Comparison of ENCODE assay signal across 16 mouse cellular contexts in genomic region chr13:55462965-55463364, GRCm38 (mm10). TPM values are rescaled to one million over a fixed set of nuclear protein-coding genes. Genes with fewer than 3 reads are reported as not detected.
DNase-seq lines count a peak whose midpoint lies in the region; ATAC-seq and TF ChIP-seq lines count a peak whose summit lies in the region.
"Had no signal": no experiment of that assay in that cellular context is flagged by ENCODE, and none has a peak within 500 bp of the region (broad histone marks: within the 10 kb centered on the region; RNA-seq: fewer than 3 reads in every experiment).

No protein-coding gene starts in this region.

- peaks cover 18% of the 10 kb centered on the region for H3K27me3 ChIP-seq in hindbrain, embryonic 13.5 days
- H3K27me3 ChIP-seq in midbrain, embryonic 15.5 days (replicated peaks): no peaks in the 10 kb centered on the region

- H3K9ac ChIP-seq in hindbrain, embryonic 13.5 days: peak overlapping the region; percentile 92; the same call in 1 of the 2 replicates
- no peak overlapping the region for H3K9ac ChIP-seq in midbrain, embryonic 15.5 days
- H3K9ac ChIP-seq: liver, embryonic 14.5 days had no signal

- peak overlapping the region; percentile 83 for H3K4me2 ChIP-seq in hindbrain, embryonic 13.5 days
- peak overlapping the region; percentile 89; the same call in 1 of the 2 replicates for H3K4me2 ChIP-seq in midbrain, embryonic 15.5 days

- 56% methylated on average over 2 of the region's 2 CpGs for WGBS in hindbrain, embryonic 13.5 days
- WGBS in midbrain, embryonic 15.5 days: 44% methylated on average over 2 of the region's 2 CpGs

- no peaks in the 10 kb centered on the region for H3K9me3 ChIP-seq in hindbrain, embryonic 13.5 days
- no peaks in the 10 kb centered on the region for H3K9me3 ChIP-seq in midbrain, embryonic 15.5 days
- H3K9me3 ChIP-seq: heart, embryonic 13.5 days had no signal

- peak overlapping the region; percentile 99; the same call in 1 of the 2 replicates for H3K27ac ChIP-seq in layer of hippocampus, adult 2 months
- H3K27ac ChIP-seq in hindbrain, embryonic 13.5 days: 0 out of 2 replicates have a peak overlapping the region, but pooled peaks have one; percentile 99
- peak overlapping the region; percentile 97 for H3K27ac ChIP-seq in midbrain, embryonic 15.5 days
- H3K27ac ChIP-seq: heart, embryonic 13.5 days; liver, embryonic 14.5 days had no signal

- H3K4me1 ChIP-seq in hindbrain, embryonic 13.5 days (replicated peaks): peaks cover 48% of the 10 kb centered on the region
- peaks cover 44% of the 10 kb centered on the region for H3K4me1 ChIP-seq in midbrain, embryonic 15.5 days

- DNase-seq in layer of hippocampus, adult 2 months (ENCODE audit: low spot score in 2 of 2): no peak
- no peak for DNase-seq in layer of hippocampus, postnatal 25 days (ENCODE audit: extremely low spot score in 1 of 2, low spot score in 1 of 2)
- DNase-seq in heart, postnatal 4 days: no peak
- no peak for DNase-seq in right cerebral cortex, adult 2 months (ENCODE audit: low spot score in 2 of 2)
- DNase-seq in urinary bladder, postnatal 14 days (ENCODE audit: low spot score): no peak
- DNase-seq: adrenal gland, postnatal 25 days; gastrocnemius, postnatal 14 days; layer of hippocampus, adult 9-11 months; lung, postnatal 10 days had no signal

- peaks cover 41% of the 10 kb centered on the region for H3K36me3 ChIP-seq in hindbrain, embryonic 13.5 days
- peaks cover 14% of the 10 kb centered on the region; the same call in 1 of the 2 replicates for H3K36me3 ChIP-seq in midbrain, embryonic 15.5 days (replicated peaks)

- no peak for TF ChIP-seq CTCF in layer of hippocampus, adult 2 months (conservative IDR thresholded peaks at IDR 0.05)

- peak; percentile 8 for ATAC-seq in CD4-positive, CD25-positive, alpha-beta regulatory T cell, adult 4 months
- ATAC-seq in hindbrain, embryonic 13.5 days (ENCODE audit: low FRiP score): no peak
- no peak for ATAC-seq in midbrain, embryonic 15.5 days (replicated peaks)

- H3K4me3 ChIP-seq in layer of hippocampus, adult 2 months: no peak overlapping the region
- H3K4me3 ChIP-seq in hindbrain, embryonic 13.5 days: no peak overlapping the region
- H3K4me3 ChIP-seq in midbrain, embryonic 15.5 days: no peak overlapping the region

RNA-seq across cellular contexts. Expression of gene Prr7, which starts 1.1 kb away (rescaled TPM):
- 10 to 100 TPM; 83.0 to 84.5 TPM for total RNA-seq in layer of hippocampus, adult 2 months (2021)
- total RNA-seq in layer of hippocampus, postnatal 25 days (2021): 10 to 100 TPM; 96.9 to 97.3 TPM
- not detected for polyA plus RNA-seq in CD4-positive, CD25-positive, alpha-beta regulatory T cell, adult 4 months (2017; shearing (Covaris generic))
- polyA plus RNA-seq in hindbrain, embryonic 13.5 days (2015; fragmentation: Nextera tagmentation; extraction: Ambion mirVana): 2.6 and 3.2 TPM in 2 replicates
- 5.5 and 5.7 TPM in 2 replicates for polyA plus RNA-seq in midbrain, embryonic 15.5 days (2015; fragmentation: Nextera tagmentation; extraction: Ambion mirVana)
- 1 to 10 TPM; 2.1 to 2.3 TPM for total RNA-seq in heart, postnatal 4 days (2021)
- polyA plus RNA-seq: heart, embryonic 13.5 days had no signal

RNA-seq across cellular contexts. Expression of gene Grk6, which starts 18.1 kb away (rescaled TPM):
- total RNA-seq in layer of hippocampus, adult 2 months (2021): 10 to 100 TPM; 64.8 to 65.8 TPM
- total RNA-seq in layer of hippocampus, postnatal 25 days (2021): 10 to 100 TPM; 66.7 to 74.7 TPM
- polyA plus RNA-seq in CD4-positive, CD25-positive, alpha-beta regulatory T cell, adult 4 months (2017; shearing (Covaris generic)): 10 to 100 TPM; 26.4 to 36.7 TPM
- 27.7 and 31.3 TPM in 2 replicates for polyA plus RNA-seq in hindbrain, embryonic 13.5 days (2015; fragmentation: Nextera tagmentation; extraction: Ambion mirVana)
- 40.8 and 41.4 TPM in 2 replicates for polyA plus RNA-seq in midbrain, embryonic 15.5 days (2015; fragmentation: Nextera tagmentation; extraction: Ambion mirVana)
- 10 to 100 TPM; 29.9 to 31.1 TPM for total RNA-seq in heart, postnatal 4 days (2021)

RNA-seq across cellular contexts. Expression of gene Dbn1, which starts 24.9 kb away (rescaled TPM):
- 100 to 1,000 TPM; 396 to 403 TPM for total RNA-seq in layer of hippocampus, adult 2 months (2021)
- 100 to 1,000 TPM; 356 to 398 TPM for total RNA-seq in layer of hippocampus, postnatal 25 days (2021)
- polyA plus RNA-seq in CD4-positive, CD25-positive, alpha-beta regulatory T cell, adult 4 months (2017; shearing (Covaris generic)): not detected
- polyA plus RNA-seq in hindbrain, embryonic 13.5 days (2015; fragmentation: Nextera tagmentation; extraction: Ambion mirVana): 615 and 625 TPM in 2 replicates
- polyA plus RNA-seq in midbrain, embryonic 15.5 days (2015; fragmentation: Nextera tagmentation; extraction: Ambion mirVana): 622 and 645 TPM in 2 replicates
- 10 to 100 TPM; 64.5 to 66.8 TPM for total RNA-seq in heart, postnatal 4 days (2021)

RNA-seq across cellular contexts. Expression of gene F12, which starts 36.4 kb away (rescaled TPM):
- under 1 TPM; 0.44 to 0.93 TPM for total RNA-seq in layer of hippocampus, adult 2 months (2021)
- under 1 TPM; 0.35 to 0.47 TPM for total RNA-seq in layer of hippocampus, postnatal 25 days (2021)
- not detected for polyA plus RNA-seq in CD4-positive, CD25-positive, alpha-beta regulatory T cell, adult 4 months (2017; shearing (Covaris generic))
- not detected in 2 replicates for polyA plus RNA-seq in hindbrain, embryonic 13.5 days (2015; fragmentation: Nextera tagmentation; extraction: Ambion mirVana)
- 0.09 and 0.14 TPM in 2 replicates for polyA plus RNA-seq in midbrain, embryonic 15.5 days (2015; fragmentation: Nextera tagmentation; extraction: Ambion mirVana)
- total RNA-seq in heart, postnatal 4 days (2021): not detected
- total RNA-seq: gastrocnemius, postnatal 14 days had no signal

RNA-seq across cellular contexts. Expression of gene Pfn3, which starts 47.9 kb away (rescaled TPM):
- not detected for total RNA-seq in layer of hippocampus, adult 2 months (2021)
- not detected for total RNA-seq in layer of hippocampus, postnatal 25 days (2021)
- not detected for polyA plus RNA-seq in CD4-positive, CD25-positive, alpha-beta regulatory T cell, adult 4 months (2017; shearing (Covaris generic))
- 0.80 TPM in 1 of 2 replicates, not detected in the other for polyA plus RNA-seq in hindbrain, embryonic 13.5 days (2015; fragmentation: Nextera tagmentation; extraction: Ambion mirVana)
- 0.43 and 0.45 TPM in 2 replicates for polyA plus RNA-seq in midbrain, embryonic 15.5 days (2015; fragmentation: Nextera tagmentation; extraction: Ambion mirVana)
- total RNA-seq in heart, postnatal 4 days (2021): not detected
- total RNA-seq: adrenal gland, postnatal 25 days; gastrocnemius, postnatal 14 days; left cerebral cortex, postnatal 25 days had no signal
- polyA plus RNA-seq: heart, embryonic 13.5 days; liver, embryonic 14.5 days; stomach, embryonic 16.5 days had no signal

Comparison
In these comparisons a context has a peak if more than half of its experiments do, and no peak if none do; other contexts are left out.
1. RNA of gene Prr7, which starts 1.1 kb away (total RNA-seq): 96.9 to 97.3 TPM in layer of hippocampus, postnatal 25 days and 83.0 to 84.5 TPM in layer of hippocampus, adult 2 months; 2.1 to 2.3 TPM in heart, postnatal 4 days; every median in the first group is over 10 times any median in the second.
2. RNA of gene Dbn1, which starts 24.9 kb away (total RNA-seq): 396 to 403 TPM in layer of hippocampus, adult 2 months and 356 to 398 TPM in layer of hippocampus, postnatal 25 days; 64.5 to 66.8 TPM in heart, postnatal 4 days; every median in the first group is over 4 times any median in the second.
3. Peak in every context shown above with its lines, with median percentiles within 50 percentile points of each other: H3K27ac ChIP-seq.